Mouse (Mus musculus) activated CD4-positive, CD25-positive, alpha-beta regulatory T cell, adult 4 months (primary cell): Measurements from ENCODE around the gene Dclk2. TPM values are rescaled to one million over a fixed set of nuclear protein-coding genes. Genes with fewer than 3 reads are reported as not detected.
A peak's percentile ranks its signal among the peaks of the same experiment; 100 is the strongest.

Source experiments
- ATAC-seq: one replicate; pipeline ENCODE4 v1.8.0; 2017
- polyA plus RNA-seq, 2 experiments: library from polyadenylated mRNA; unstranded; fragments of 100-300 nt; shearing (Covaris generic); gene quantifications; one replicate each; pipeline ENCODE4 v1.2.1; 2017

The Dclk2 gene
- polyA plus RNA-seq, 2 experiments from 2014 or later: 2.5 to 5.0 TPM

DNA sequence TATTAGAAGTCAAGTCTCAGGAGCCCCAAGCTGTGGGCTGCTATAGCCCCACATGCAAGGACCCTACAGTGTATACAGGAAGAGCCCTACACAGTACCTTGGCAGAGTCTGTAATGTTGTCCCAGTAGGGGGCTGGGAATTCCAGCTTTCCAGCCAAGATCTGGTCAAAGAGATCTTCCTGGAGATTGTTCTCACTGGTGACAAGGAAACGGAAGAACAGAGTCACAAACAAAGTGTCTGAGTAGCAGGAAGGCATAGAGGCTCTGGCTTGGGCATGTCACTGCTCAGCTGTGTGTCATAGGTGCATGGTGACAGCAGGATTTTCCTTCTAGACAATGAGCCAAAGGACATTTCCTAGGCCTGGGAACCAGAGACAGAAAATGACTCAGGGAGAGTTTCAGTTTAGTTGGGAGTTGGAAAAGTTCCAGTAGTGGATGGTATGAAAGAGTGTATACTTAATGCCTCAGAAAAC lies 126.9 kb downstream of the Dclk2 start:
- ATAC-seq: no peak

DNA sequence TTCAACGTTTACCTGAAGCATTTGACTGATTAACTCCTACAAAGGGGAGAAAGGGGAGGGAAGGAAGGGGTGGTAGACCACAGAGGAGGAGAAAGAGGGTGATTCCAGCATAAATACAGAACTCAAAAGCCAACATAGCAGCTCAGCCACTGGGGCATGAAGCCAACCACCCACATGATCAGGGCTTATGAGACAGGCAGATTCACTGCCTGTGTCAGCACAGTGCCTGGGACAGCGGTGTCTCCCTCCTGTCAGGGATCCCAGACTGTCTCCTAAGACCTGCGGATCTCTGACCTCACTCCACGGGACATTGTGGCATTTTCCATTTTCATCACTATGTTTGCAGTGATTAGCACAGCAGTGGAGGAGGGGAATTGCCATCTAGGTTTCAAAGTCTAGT lies 127.4 kb downstream of the Dclk2 start:
- no peak for ATAC-seq

GRCm38 (mm10) chr3:86789752-86790151 lies 130.9 kb downstream of the Dclk2 start:
- ATAC-seq: no peak

GRCm38 (mm10) chr3:86788711-86789110 lies 131.9 kb downstream of the Dclk2 start:
- ATAC-seq: no peak

- ATAC-seq: no peak
These were observed 133.1 kb downstream of the Dclk2 start for GRCm38 (mm10) chr3:86787423-86788123.

- no peak for ATAC-seq
These were observed 133.8 kb downstream of the Dclk2 start for GRCm38 (mm10) chr3:86786845-86787351.

- ATAC-seq: no peak
These were observed 134.4 kb downstream of the Dclk2 start for GRCm38 (mm10) chr3:86786280-86786679.

GRCm38 (mm10) chr3:86784930-86785329 lies 135.7 kb downstream of the Dclk2 start:
- no peak for ATAC-seq

GRCm38 (mm10) chr3:86784051-86784450 lies 136.6 kb downstream of the Dclk2 start:
- no peak for ATAC-seq

GRCm38 (mm10) chr3:86779704-86780103 lies 140.9 kb downstream of the Dclk2 start:
- no peak for ATAC-seq

DNA sequence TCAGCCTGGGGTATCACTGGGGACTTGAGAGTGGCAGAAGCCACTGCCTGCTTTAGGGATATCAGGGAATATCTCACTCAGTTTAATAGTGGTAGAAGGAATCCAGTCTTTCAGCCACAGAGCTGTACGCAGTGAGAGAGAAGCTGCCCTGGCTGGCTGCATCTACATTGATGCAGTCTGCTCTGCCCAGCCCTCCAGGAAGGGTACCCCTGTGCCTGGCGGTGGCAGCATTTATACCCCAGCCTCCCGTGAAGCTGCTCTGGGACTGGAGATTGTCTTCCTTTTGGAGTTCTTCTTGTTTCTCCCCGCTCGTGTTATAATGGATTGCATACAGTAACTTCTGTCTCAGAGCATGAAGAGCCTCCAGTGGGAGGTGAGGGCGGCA lies 145.2 kb downstream of the Dclk2 start:
- no peak for ATAC-seq

GRCm38 (mm10) chr3:86774566-86775443 lies 145.8 kb downstream of the Dclk2 start:
- ATAC-seq: no peak

DNA sequence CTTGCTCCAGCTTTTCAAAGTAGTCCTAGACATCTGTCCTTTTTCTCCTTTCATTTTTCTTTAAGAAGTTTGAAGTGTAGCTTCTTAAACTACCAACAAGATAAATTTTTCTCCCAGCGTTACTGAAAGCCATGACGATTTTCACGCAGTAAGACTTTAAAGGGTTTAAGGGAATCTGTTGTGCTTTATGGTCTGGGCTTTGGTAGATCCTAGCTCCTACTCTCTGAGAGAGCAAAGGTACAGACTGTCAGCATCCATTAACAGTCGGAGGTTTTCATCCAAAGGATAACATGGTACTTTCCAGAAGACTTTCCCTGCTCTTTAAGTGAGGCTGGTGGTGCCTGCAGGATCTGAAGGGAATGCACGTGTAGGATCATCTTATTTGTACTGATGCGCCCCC lies 151.7 kb downstream of the Dclk2 start:
- ATAC-seq: no peak

GRCm38 (mm10) chr3:86768553-86768952 lies 152.1 kb downstream of the Dclk2 start:
- no peak for ATAC-seq

GRCm38 (mm10) chr3:86762456-86762855 lies 158.2 kb downstream of the Dclk2 start:
- no peak for ATAC-seq

- no peak for ATAC-seq
These were observed 158.6 kb downstream of the Dclk2 start for GRCm38 (mm10) chr3:86762036-86762415.

DNA sequence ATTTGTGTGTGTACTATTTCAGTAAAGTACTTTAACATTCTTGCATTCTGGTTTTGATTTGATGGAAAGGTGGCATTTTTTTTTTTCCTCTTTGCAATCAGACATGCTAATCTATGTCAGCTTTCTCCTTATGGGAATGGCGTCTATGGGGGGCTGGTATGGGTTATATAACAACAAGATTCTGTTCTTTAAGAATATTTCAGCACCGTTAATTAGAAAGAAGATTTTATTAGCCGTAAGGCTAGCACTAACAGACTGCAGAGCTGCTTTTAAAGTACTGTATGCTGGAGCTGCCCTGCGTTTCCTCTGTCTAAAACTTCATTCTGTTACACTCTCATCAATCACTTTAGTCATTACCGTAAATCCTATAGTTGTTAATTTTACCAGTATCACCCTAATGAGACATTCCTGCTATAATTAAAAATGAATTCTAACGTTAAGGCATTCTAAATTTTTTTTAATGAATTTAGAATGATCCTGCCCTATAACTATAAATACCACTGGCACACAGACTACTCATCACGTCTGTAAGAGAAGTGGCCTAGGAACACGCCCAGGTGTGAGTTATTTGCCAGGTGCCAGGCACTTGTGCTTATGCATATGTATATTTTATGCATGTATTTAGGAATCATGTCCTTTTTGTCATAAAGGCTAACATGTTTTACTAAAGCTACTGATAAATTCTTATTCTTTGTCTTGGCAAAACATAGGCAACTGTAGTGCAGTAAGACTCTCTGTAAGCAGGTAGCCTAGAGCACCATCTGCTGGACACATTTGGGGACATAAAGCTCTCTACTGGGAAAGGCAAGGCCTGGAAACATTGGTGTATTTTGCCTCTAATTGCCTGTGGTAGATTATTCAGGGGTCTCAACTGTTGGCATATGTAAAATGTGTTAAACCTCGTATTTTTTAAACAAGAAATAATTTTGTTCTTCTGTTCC lies 159.3 kb downstream of the Dclk2 start:
- ATAC-seq: peak; percentile 62

- no peak for ATAC-seq
These were observed 160.2 kb downstream of the Dclk2 start for GRCm38 (mm10) chr3:86760474-86760873.

- no peak for ATAC-seq
These were observed 160.8 kb downstream of the Dclk2 start for GRCm38 (mm10) chr3:86759834-86760233.

- ATAC-seq: no peak
These were observed 161.3 kb downstream of the Dclk2 start for GRCm38 (mm10) chr3:86759383-86759782.

GRCm38 (mm10) chr3:86758727-86759126 lies 161.9 kb downstream of the Dclk2 start:
- ATAC-seq: peak; percentile 51

GRCm38 (mm10) chr3:86756548-86756947 lies 164.1 kb downstream of the Dclk2 start:
- ATAC-seq: no peak
